ENCODE assay signal across 19 mouse cellular contexts in the genomic region with DNA sequence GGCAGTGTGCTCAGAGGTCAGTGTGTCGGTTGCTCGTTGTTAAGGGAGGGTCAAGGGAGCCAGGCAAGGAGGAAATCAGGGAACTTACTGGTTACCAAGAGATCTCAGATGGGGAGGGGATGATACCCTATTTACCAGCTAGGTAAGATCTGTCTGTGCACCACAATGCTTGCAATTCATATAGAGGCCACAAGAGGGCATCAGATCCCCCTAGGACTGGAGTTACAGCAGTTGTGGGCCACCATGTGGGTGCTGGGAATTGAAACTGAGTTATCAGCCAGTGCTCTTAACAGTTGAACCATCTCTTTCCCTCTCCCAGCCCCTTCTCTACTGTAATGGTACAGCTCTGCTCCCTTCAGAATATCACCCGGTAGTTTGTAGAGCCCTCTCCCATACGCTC. TPM values are rescaled to one million over a fixed set of nuclear protein-coding genes. Genes with fewer than 3 reads are reported as not detected.
DNase-seq lines count a peak whose midpoint lies in the region; ATAC-seq and TF ChIP-seq lines count a peak whose summit lies in the region.
"Had no signal": no experiment of that assay in that cellular context is flagged by ENCODE, and none has a peak within 500 bp of the region (broad histone marks: within the 10 kb centered on the region; RNA-seq: fewer than 3 reads in every experiment).

No protein-coding gene starts in this region.

- no peaks in the 10 kb centered on the region for H3K27me3 ChIP-seq in lung, postnatal 0 days (replicated peaks; ENCODE audit: insufficient read depth, low read length)
- H3K27me3 ChIP-seq in ES-Bruce4 (ENCODE audit: control insufficient read depth, insufficient read depth, low read length, poor library complexity, severe bottlenecking) = no peaks in the 10 kb centered on the region
- H3K27me3 ChIP-seq: embryonic facial prominence, embryonic 13.5 days; forebrain, embryonic 15.5 days; neural tube, embryonic 15.5 days had no signal

- peak; percentile 42 for TF ChIP-seq CTCF in gastrocnemius, adult 2 months (IDR thresholded peaks at IDR 0.05)
- peak; percentile 31 for TF ChIP-seq CTCF in lung, postnatal 0 days (IDR thresholded peaks at IDR 0.05)
- peak; percentile 53 for TF ChIP-seq CTCF in ES-Bruce4 (IDR thresholded peaks at IDR 0.05; ENCODE audit: low read depth, low read length)

- H3K36me3 ChIP-seq in lung, postnatal 0 days (ENCODE audit: insufficient read depth, low read length) = no peaks in the 10 kb centered on the region
- no peaks in the 10 kb centered on the region for H3K36me3 ChIP-seq in ES-Bruce4 (ENCODE audit: control insufficient read depth, insufficient read depth, low read length, poor library complexity, severe bottlenecking)
- H3K36me3 ChIP-seq: embryonic facial prominence, embryonic 13.5 days; forebrain, embryonic 15.5 days; neural tube, embryonic 15.5 days had no signal

- no peak for ATAC-seq in lung, postnatal 0 days
- ATAC-seq: activated CD4-positive, CD25-positive, alpha-beta regulatory T cell, adult 4 months; forebrain, embryonic 15.5 days; inflammation-experienced regulatory T-cells, adult 6 months; midbrain, embryonic 16.5 days had no signal

- no peak for TF ChIP-seq EP300 in lung, postnatal 0 days (IDR thresholded peaks at IDR 0.05)
- no peak for TF ChIP-seq EP300 in ES-Bruce4 (IDR thresholded peaks at IDR 0.05; ENCODE audit: insufficient read depth, low read depth, low read length)

- no peak overlapping the region for H3K27ac ChIP-seq in gastrocnemius, adult 2 months
- no peak overlapping the region for H3K27ac ChIP-seq in lung, postnatal 0 days (ENCODE audit: low read length)
- H3K27ac ChIP-seq in ES-Bruce4 (ENCODE audit: insufficient read depth, low read length) = no peak overlapping the region
- H3K27ac ChIP-seq: embryonic facial prominence, embryonic 13.5 days; forebrain, embryonic 15.5 days; neural tube, embryonic 15.5 days had no signal

- no peaks in the 10 kb centered on the region for H3K4me1 ChIP-seq in lung, postnatal 0 days (ENCODE audit: insufficient read depth, low read depth, low read length)
- H3K4me1 ChIP-seq in ES-Bruce4 (ENCODE audit: control insufficient read depth, insufficient read depth, low read length) = no peaks in the 10 kb centered on the region
- H3K4me1 ChIP-seq: embryonic facial prominence, embryonic 13.5 days; forebrain, embryonic 15.5 days; neural tube, embryonic 15.5 days had no signal

- TF ChIP-seq POLR2A in ES-Bruce4 (IDR thresholded peaks at IDR 0.05; ENCODE audit: insufficient read depth, low read length) = no peak

- WGBS in lung, postnatal 0 days = 88% methylated on average over 4 of the region's 4 CpGs

- H3K4me2 ChIP-seq in lung, postnatal 0 days (replicated peaks; ENCODE audit: low read depth, low read length) = no peak overlapping the region
- H3K4me2 ChIP-seq: embryonic facial prominence, embryonic 13.5 days; forebrain, embryonic 15.5 days; neural tube, embryonic 15.5 days had no signal

- intact Hi-C loops in gastrocnemius, adult 2 months (cut with DNase I) = no loop called here

- no peak overlapping the region for H3K9ac ChIP-seq in lung, postnatal 0 days (replicated peaks; ENCODE audit: low read depth)
- H3K9ac ChIP-seq in ES-Bruce4 (ENCODE audit: low read depth, poor library complexity, severe bottlenecking) = no peak overlapping the region
- H3K9ac ChIP-seq: embryonic facial prominence, embryonic 13.5 days; forebrain, embryonic 15.5 days; neural tube, embryonic 15.5 days had no signal

- H3K9me3 ChIP-seq in lung, postnatal 0 days (ENCODE audit: low read length) = no peaks in the 10 kb centered on the region
- no peaks in the 10 kb centered on the region for H3K9me3 ChIP-seq in ES-Bruce4 (replicated peaks; ENCODE audit: control insufficient read depth, insufficient read depth, low read length, poor library complexity, severe bottlenecking)
- H3K9me3 ChIP-seq: embryonic facial prominence, embryonic 13.5 days; forebrain, embryonic 15.5 days; neural tube, embryonic 15.5 days had no signal

- no peak overlapping the region for H3K4me3 ChIP-seq in gastrocnemius, adult 2 months
- H3K4me3 ChIP-seq in lung, postnatal 0 days (ENCODE audit: low read depth, low read length) = no peak overlapping the region
- H3K4me3 ChIP-seq in ES-Bruce4 (ENCODE audit: low read depth, low read length) = no peak overlapping the region
- H3K4me3 ChIP-seq: embryonic facial prominence, embryonic 13.5 days; forebrain, embryonic 15.5 days; neural tube, embryonic 15.5 days had no signal

- DNase-seq in gastrocnemius, adult 2 months = no peak
- no peak for DNase-seq in gastrocnemius, postnatal 4 days (ENCODE audit: low spot score in 2 of 2)
- DNase-seq in lung, postnatal 0 days (ENCODE audit: low spot score) = no peak
- DNase-seq in lung, postnatal 25 days (ENCODE audit: low spot score) = no peak
- peak; percentile 58 for DNase-seq in induced T-regulatory cell, adult 2 months (ENCODE audit: low read depth)
- DNase-seq in right cerebral cortex, postnatal 14 days = no peak
- no peak for DNase-seq in cerebellum, adult 11 months
- DNase-seq: cerebellum, postnatal 14 days; gastrocnemius, postnatal 36 days; heart, postnatal 10 days; kidney, postnatal 36 days had no signal

RNA-seq across cellular contexts. Expression of gene Gm525, which starts 15.1 kb away (rescaled TPM):
- total RNA-seq in gastrocnemius, adult 2 months (2021) = not detected
- total RNA-seq in gastrocnemius, postnatal 4 days (2021) = under 1 TPM in 1 of 2 experiments, not detected in 1; 0.56 TPM
- polyA plus RNA-seq in lung, postnatal 0 days (2015; fragmentation: Nextera tagmentation; extraction: Ambion mirVana) = 0.25 and 0.27 TPM in 2 replicates
- not detected in 2 replicates for polyA plus RNA-seq in ES-Bruce4 (2011; ENCODE audit: insufficient read depth, insufficient read length, low read depth, missing spikeins)
- total RNA-seq: gastrocnemius, postnatal 36 days; heart, postnatal 10 days; left cerebral cortex, postnatal 36 days had no signal
- polyA plus RNA-seq: activated CD4-positive, CD25-positive, alpha-beta regulatory T cell, adult 4 months; forebrain, embryonic 15.5 days; inflammation-experienced regulatory T-cells, adult 6 months; midbrain, embryonic 16.5 days; neural tube, embryonic 15.5 days had no signal

RNA-seq across cellular contexts. Expression of gene Dgke, which starts 22.1 kb away (rescaled TPM):
- 1 to 10 TPM; 3.4 to 3.7 TPM for total RNA-seq in gastrocnemius, adult 2 months (2021)
- 1 to 10 TPM; 4.6 to 4.9 TPM for total RNA-seq in gastrocnemius, postnatal 4 days (2021)
- 3.4 and 3.6 TPM in 2 replicates for polyA plus RNA-seq in lung, postnatal 0 days (2015; fragmentation: Nextera tagmentation; extraction: Ambion mirVana)
- polyA plus RNA-seq in ES-Bruce4 (2011; ENCODE audit: insufficient read depth, insufficient read length, low read depth, missing spikeins) = 11.3 and 12.8 TPM in 2 replicates
